Mouse (Mus musculus): ENCODE measurements around the gene Mns1.
"Not testable (repeated sequence)": the region's sequence is repeated elsewhere in the genome, so short reads cannot be mapped to it uniquely, and the experiment has no call there.

Mns1 gene

DNA sequence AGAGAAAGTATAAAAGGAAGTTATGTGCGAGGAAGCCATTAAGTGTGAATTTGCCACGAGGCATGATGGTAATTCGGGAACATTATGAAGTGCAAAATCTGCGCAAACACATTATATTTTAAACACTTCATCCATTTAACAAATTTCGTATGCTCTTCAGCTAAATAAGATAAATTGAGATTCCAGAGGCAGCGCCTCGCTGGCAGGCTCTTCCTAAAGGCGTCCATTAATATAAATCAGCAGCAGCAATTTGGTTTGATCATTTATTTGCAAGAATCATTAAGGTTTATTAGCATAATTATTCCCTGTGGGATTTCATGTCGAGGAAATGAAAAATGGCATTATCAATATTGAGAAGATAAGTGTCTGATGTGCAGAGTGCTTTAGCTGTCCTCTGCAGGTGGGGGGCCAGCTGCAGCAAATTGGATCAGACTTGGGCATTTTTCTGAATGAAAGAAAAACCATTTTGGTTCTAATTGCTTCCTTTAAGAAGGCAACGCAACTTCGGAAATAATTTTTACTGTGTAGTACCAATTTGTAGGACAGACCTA, 12.4 kb upstream of the Mns1 start:
- DNase-seq (ENCODE audit: low spot score) = no peak

DNA sequence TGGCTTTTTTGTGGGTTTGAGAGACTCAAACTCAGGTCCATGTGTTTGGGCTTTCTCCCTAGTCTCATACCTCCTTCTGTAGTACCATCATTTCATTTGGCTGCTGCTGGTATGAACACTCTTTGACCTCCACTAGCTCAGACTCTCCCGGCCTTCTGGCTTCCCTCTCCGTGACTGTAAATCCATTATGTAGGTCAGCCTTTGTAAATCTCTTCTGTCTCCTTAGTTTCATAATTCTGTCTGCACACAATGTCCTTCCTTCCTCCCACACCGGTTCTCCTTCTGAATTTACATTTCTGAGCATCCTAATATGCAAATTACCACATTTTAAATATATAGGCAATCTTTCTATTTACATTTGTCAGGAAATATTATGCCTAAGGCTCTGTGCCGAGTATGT, 9.9 kb upstream of the Mns1 start:
- no peak for DNase-seq (ENCODE audit: low spot score)

DNA sequence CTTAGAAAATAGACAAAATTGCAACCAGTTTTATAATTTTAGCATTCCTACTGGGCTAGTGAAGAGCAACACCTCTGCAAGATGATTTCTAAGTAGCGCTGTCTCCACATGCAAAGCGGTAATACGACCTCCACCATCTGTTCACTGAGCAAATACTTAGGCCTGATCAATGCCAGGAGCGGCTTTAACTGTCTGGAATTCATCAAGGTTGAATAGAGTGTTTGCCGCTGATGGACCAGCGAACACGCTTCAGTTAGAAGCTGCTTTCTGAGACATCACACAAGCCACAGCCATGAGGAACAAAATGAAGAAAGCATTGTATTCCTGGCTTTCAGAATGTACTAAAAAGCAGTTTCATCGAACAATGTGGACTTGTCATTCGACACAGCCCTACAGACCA, 2.9 kb upstream of the Mns1 start:
- DNase-seq (ENCODE audit: low spot score) = no peak

DNA sequence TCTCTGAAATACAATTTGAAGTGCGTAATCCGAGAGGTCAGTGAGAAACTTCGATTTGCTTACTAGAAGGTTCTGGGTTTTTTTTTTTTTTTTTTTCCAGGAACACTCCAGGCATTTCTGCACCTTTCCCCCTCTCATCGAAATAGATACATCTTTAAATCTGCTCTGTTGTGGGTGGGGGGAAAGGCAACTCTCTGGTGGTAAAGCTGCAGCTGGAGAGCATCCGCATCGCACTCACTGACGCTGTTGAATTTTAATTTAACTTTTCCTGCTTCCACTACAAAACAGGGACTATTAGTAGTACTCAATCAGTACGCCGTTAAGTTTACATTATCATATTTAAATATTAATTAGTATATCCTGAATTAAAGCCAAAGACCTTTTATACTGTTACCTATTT, 938 bp downstream of the Mns1 start:
- no peak for DNase-seq (ENCODE audit: low spot score)

DNA sequence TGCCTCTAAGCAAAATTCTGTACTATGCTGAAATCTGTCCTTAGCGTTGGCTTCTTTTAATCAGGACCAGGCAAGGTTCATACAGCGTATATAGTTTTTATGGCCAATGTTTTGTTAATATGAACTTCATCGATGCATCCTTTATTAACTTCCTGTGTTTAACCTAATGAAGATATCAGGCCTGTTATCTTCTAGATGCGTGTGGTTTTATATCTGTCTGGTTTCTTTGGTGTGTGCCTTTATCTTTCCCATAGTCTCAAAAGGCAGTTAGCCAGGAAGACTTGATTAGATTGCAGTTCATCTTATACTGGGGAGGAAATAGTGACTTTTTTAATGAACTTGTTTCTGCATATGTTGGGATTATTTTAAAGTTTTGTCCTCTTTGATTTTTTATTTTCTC, 2.5 kb downstream of the Mns1 start:
- no peak for DNase-seq (ENCODE audit: low spot score)

DNA sequence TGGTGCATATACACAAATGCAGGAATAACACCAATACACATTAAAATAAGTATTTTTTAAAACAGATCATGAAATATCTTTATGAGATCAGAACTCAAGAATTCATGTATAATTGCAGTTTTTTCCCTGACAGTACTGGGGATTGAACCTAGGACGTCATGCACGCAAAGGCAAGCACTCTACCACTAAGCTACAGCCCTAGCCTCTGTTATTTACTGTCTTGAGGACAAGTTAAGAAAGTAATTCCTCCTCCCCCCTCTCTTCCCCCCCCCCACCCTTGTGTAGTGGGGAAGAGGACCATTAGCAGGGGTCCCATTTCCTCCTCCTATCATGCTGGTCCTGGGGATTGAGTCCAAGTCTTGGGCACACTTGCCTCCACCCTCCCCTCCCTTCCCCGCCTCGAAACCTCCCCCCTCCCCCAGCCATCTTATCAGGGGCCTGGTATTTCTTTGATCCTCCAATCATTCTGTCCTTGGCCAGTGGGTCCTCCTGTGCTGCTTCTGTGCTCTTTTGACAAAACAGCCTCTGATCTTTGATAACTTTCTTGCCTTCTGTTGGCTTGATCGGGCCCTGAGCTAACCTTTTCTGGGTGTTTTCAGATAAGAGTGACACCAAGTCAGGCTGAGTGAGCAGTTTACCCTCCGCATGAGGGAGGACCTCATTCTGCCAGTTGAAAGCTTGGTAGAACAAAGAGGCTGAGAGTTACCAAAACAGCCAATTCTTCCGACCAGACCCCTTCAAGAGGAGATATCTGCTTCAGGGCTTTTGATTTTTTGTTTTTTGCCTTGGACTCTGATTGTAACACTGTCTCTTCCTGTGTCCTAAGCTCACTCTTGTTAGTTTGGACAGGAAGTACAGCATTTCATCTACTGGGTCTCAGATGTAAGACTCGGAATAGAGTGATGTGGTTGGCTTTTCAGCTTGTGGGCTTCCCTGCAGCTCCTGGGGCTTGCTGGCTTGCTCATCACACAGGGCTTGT, 3.4 kb downstream of the Mns1 start:
- DNase-seq (ENCODE audit: low spot score) = no peak

DNA sequence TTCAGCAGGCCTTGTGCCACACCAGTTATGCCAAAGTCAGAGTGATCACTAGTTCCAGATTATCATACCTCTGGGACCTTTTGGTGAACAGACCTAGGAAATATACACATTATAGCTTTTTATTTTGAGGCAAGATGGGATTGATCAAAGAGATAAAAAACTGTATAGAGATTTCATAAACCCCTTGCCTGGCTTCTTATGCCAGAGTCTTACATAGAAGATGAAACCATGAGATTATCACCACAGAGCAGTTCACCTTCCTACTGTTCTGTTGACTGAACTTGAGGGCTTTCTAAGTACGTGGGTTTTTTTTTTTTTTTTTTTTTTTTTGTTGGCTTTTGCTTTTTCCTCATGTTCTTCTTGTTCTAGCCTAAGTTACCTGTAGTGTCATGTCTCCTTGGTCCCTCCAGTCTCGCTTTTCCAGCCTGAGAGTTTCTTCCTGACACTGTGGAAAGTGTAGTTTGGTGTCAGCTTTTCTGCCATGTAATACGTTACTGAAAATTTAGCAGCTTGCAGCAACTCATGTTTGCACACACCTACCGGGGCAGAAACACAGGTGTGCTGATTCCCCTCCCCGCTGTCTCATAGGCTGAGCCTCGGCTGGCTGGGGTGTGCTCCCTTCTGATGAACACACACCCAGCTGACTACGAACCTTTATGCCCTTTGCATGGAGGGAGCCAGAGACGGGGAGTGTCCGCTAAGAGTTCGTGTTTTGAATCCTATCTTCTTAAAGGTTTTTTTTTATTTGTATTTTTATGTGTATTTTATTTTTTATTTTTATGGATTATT, 4.3 kb downstream of the Mns1 start:
- DNase-seq (ENCODE audit: low spot score) = no peak

DNA sequence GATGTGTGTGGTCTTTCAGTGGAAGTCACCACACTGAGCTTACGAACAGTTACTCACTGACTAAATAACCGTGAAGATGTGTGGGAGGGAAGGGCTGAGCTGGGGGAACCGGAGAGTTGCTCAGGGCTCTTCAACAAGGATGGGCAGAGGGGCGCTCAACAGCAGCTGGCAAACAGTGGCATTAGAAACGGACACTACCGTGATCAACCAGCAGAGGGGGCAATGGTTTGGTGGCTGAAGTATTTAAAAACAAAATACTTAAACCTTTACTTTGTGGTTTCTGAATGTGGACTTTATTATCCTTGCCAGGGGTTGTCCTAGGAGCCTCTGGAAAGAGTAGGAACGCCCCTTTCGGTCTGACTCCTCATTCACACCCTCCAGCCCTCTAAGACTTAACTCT, 10.2 kb downstream of the Mns1 start:
- DNase-seq (ENCODE audit: low spot score) = peak; percentile 68

DNA sequence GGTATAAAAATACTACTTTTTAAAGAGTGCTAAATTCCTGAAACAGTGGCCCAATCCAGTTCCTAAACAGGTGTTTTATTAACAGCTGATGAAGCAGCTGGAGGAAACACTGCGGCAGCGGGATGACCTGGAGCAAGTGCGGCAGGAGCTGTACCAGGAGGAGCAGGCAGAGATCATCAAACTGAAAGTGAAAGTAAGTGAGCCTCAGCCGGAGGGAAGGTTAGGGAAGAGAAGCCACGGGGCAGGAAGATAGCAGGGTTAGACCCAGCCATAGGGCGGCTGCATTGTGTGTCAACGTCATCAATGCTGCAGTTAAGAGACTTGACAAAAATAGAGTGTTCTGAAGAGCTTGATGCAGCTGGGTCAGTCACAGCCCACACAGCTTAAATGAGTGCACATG, 11.6 kb downstream of the Mns1 start:
- peak; percentile 37 for DNase-seq (ENCODE audit: low spot score)

DNA sequence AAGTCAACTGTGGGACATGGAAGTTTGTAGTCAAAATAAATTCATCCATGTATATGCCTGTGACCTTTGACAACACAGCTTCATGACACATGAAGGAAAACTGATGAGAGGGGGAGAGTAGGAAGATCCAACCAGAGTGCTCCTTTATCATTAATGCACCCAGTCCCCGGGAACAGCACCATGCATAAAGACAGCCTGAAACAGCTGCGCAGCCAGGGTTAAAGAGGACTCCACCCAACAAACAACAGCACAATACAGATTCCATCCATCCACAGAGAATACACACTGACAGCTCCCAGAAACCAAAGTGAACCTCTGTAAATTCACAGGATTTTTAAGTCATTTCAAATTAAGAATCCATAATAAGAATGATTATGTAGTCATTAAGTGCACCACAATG, 12.0 kb downstream of the Mns1 start:
- no peak for DNase-seq (ENCODE audit: low spot score)

DNA sequence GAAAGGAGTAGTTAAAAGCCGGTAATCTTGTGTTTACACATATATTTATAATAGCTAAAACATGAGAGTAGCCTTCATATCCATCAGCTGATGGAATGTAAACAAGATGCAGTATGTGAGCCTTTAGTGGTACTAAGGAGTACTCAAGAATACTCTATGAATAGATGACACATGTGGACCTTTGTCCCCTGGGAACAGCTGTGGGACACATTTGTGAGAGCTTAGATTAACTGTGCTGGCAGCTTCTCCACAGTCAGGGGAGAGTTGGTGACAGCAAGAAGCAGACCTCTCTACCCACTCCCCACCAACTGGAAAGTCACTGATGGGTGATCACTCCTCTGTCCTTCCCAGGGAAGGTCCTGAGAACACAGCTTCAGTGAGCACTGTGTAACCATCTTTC, 12.6 kb downstream of the Mns1 start:
- no peak for DNase-seq (ENCODE audit: low spot score)

DNA sequence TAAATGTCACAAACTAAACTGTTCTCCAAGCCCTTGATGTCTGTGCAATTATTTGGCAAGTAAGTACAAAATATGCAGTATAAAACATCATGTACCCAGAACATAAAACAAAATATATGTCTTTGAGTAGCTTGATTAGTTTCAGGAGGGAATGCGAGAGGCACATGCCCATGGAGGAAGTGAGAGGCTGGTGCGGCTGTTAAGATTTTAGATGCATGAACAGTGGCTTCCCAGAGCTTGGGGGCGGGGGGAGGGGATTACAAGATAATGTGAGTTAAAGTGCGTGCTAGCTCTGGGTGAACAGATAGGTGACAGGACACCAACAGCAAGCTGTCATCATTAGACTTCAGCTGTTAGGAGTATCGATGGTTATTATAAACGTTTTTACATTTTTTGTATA, 13.3 kb downstream of the Mns1 start:
- DNase-seq (ENCODE audit: low spot score) = no peak

DNA sequence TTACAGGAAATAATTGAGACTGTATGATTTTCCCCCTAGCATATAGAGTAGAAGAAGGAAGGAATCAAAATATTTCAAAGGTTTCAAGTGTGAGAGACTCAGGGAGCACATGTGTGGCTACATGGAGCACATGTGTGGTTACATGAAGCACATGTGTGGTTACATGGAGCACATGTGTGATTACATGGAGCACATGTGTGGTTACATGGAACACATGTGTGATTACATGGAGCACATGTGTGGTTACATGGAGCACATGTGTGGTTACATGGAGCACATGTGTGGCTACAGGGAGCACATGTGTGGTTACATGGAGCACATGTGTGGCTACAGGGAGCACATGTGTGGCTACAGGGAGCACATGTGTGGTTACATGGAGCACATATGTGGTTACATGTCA, 16.5 kb downstream of the Mns1 start:
- not testable (repeated sequence) for DNase-seq (ENCODE audit: low spot score)

DNA sequence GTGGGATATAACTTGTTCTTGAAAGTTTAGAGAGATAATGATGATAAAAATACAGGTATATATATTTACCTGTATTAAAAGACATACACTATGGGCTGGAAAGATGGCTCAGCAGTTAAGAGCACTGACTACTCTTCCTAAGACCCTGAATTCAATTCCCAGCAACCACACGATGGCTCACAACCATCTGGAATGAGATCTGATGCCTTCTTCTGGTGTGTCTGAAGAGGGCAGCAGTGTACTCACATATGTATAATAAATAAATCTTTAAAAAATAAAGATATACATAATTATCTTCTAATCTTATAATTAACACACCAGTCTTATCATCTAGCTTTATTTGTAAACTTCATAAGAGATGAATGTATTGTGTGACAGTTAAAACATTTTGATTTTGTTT, 18.6 kb downstream of the Mns1 start:
- no peak for DNase-seq (ENCODE audit: low spot score)

DNA sequence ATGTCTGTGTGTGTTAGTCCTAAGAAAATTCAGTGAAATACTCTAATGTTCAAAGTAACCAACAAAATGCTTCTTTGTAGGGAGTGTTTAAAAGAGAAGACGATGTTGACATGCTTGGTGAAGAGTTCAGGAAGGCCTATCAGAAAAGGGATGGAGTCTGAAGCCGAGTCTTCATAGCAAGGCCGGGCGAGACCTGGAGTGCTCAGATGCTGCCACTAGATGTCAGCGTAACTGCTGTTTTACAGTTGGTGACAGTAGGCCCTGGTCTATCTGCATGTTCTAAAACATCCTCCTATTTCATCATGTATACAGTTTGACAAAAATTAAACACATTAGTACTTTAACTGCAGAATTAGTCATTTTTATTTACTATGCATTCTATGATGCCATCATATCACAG, 20.4 kb downstream of the Mns1 start:
- peak; percentile 68 for DNase-seq (ENCODE audit: low spot score)

DNA sequence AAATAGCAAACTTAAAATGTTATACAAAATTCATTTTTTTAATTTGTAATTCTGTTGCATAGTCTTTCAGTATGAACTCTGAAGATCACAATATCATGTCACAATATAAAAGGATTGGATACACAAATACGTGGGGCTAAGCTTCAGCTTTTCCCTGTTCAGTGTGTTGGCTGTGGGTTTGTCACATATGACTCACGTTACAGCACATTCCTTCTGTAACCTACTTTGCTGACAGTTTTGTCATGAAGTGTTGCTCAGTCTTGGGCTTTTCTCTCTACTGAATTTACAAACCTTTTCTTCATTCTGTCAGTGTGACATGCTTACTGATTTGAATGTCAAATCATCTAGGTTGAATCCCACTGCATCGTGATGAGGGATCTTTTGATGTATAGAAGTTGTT, 21.9 kb downstream of the Mns1 start:
- no peak for DNase-seq (ENCODE audit: low spot score)

DNA sequence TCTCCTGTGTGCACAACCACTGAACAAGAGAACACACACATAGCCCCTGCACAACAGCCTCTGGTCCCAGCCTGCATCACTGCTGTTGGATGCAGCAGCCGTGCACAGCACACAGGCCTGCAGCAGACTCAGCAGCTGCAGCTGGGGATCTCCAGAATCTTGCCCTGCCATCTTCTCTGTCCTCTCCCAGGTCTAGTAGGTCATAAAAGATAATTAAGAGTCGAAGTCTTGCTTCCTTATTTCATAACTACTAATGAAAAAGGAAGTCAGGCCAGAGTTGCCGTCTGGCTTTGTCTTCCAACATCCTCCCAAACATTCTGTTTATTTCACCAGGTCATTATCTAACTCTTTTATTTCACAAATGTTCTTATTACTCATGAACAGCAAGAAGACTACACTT, 23.0 kb downstream of the Mns1 start:
- DNase-seq (ENCODE audit: low spot score) = no peak

DNA sequence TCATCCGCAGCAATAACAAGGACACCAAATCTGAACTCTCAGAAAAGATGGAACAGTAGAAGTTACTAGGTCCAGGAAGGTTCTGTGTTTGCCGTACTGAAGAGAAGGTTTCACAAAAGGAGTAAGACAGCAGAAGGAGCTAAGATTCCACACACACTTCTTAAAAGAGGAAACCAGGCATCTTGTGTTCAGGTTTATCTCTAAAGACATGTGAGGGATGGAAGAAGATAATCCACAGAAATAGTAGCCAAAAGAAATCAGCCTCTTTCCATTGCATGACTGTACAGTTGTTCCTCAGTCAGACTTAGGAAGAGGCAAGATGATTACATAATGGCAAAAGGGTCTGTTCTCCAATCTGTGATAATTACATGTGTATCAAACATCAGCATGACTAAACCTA, 24.6 kb downstream of the Mns1 start:
- DNase-seq (ENCODE audit: low spot score) = no peak

DNA sequence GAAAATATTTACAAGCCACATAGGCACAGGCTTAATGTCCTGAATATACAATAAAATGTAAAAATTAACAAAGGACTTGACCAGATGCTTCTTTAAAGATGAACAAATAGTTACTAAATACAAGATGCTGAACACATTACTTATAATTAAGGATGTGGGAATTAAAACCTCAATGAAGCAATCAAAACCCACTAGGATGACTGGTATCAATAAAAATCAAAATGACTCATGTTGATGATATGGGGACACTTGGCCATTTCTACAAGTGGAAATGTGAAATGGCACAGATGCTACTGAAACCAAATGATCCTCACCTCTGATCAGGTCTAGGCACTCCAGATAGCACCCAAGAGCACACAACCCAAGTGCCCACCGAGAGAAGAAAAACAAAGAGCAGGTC, 27.0 kb downstream of the Mns1 start:
- no peak for DNase-seq (ENCODE audit: low spot score)

DNA sequence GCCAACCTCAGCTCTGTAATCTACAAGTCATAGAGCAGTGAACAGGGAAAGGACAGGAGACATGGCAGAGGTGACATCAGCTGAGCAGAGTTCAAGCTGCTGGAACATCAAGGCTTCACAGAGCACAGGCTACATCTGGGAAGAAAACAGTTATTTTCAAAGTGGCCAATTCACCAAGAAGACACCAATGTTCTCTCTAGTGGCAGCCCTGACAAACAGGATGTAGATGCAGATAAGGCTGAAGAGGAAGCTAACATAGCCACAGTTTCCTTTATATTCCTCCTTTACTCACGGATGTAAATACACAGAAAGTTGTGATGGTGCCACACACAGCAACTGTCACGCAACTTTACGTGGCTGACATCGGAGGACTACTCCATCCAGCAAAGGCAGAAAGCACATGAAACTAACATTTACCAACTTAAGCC, 28.0 kb downstream of the Mns1 start:
- peak; percentile 23 for DNase-seq (ENCODE audit: low spot score)

DNA sequence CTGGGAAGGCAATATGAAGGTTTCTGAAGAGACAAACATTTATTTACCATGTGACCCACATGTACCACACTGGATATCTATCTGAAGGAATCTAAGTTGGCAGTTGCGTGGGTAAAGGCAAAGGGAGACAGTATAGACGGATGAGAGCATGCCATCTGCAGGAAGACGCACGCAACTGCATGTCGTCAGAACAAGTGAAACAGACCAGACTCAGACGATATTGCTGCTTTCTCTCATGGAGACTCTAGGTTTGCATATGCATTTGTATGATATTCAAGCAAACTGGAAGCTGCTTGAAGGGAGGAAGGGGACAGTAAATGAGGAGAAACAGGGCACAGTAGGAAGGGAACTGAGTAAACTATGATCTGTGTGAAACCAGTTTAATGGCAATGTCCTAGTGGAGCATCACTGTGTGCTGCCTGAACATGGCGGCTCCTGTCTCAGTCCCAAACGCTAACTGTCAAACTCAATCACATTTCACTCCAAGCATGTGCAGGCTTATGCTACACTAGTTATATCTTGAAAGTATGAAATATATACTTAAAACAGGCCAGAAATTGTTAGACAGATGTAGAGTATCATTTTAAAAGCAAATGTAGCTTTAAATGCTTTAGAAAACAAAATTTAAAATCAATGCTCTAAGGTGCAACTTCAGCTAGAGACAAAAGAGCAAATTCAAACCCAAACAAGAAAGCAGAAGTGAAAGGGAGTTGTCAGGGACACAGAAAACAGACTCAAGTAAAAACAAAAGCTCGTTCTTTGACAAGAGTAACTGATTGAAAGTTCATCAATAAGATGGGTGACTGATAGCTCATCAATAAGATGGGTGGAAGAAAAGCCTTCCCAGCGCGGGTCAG, 30.0 kb downstream of the Mns1 start:
- peak; percentile 58 for DNase-seq (ENCODE audit: low spot score)

DNA sequence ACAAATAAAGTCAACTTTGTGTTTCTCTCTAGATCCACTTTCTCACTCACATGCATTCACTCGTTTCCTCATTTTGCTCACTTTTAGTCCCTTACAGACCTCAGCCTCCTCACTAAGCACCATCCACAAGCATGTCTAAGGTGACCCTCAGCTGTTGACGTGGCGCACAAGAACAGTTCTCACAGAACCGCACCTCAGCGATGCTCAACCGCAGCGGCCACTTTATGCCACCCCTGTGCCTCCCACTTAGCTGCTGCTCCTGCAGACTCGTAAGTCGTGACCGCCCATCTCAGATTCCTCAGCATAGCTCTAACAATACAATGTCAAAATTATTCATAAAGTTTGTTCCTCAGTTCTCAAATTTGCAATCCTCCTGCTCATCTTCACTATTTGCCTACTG, 30.8 kb downstream of the Mns1 start:
- DNase-seq (ENCODE audit: low spot score) = no peak

Data from lung, postnatal 25 days (tissue).